Mouse (Mus musculus): ENCODE data around the gene Prss34.

Prss34 gene

GRCm38 (mm10) chr17:25320819-25321218 is 22.6 kb downstream of the Prss34 start:
- no peak for DNase-seq

- DNase-seq, result no peak
These were observed 24.7 kb downstream of the Prss34 start for GRCm38 (mm10) chr17:25322930-25323329.

DNA sequence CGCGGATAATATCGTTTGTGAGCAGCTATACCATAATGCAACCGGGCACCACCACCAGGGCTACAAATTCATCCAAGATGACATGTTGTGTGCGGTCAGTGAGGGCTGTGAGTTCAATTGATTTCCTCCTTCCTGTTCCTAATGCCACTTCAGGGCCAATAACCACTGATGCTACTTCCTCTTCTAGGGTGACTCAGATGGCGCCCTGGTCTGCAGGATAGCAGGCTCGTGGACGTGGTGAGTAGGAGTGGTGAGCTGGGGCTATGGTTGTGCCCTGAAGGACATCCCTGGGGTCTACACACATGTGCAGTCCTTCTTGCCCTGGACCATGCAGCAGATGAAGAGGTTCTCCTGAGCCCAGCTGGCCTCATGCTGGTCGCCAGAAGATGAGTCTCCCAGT is 34.1 kb downstream of the Prss34 start:
- no peak for DNase-seq

- peak; percentile 75 for DNase-seq
These were observed 35.7 kb downstream of the Prss34 start for GRCm38 (mm10) chr17:25333943-25334342.

DNA sequence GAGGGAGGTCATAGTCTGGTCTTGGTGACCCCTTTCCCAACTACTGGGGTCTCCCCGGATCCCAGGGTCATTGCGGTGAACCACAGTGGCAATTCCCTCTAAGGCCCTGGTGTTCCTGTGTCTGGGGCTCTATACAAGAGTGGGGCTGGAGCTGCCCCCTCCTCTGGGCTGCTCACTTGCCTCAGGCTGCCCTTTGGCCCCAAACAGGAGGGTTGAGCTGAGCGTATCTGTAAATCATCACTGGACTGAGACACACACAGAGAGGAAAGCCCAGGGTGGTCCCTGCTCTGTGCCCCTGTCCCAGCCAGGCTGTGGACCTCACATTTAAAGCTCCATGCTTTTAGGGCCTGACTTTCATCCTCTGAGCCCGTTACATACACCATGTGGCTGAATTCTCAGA is 40.0 kb downstream of the Prss34 start:
- no peak for DNase-seq

GRCm38 (mm10) chr17:25340003-25340402 is 41.8 kb downstream of the Prss34 start:
- DNase-seq, result no peak

GRCm38 (mm10) chr17:25341490-25341889 is 43.3 kb downstream of the Prss34 start:
- no peak for DNase-seq

GRCm38 (mm10) chr17:25345462-25345861 is 47.3 kb downstream of the Prss34 start, which contains the start of gene Tpsab1:
Gene Tpsab1, minus strand, starts transcription at chr17:25345562.
- DNase-seq, result no peak
